Mouse (Mus musculus): ENCODE measurements around the gene Atad5. TPM values are rescaled to one million over a fixed set of nuclear protein-coding genes. Genes with fewer than 3 reads are reported as not detected.
A peak's percentile ranks its signal among the peaks of the same experiment; 100 is the strongest.

Gene Atad5
- polyA plus RNA-seq, 3 experiments from 2014 or later, result 2.6 to 8.1 (median 3.1) TPM

DNA sequence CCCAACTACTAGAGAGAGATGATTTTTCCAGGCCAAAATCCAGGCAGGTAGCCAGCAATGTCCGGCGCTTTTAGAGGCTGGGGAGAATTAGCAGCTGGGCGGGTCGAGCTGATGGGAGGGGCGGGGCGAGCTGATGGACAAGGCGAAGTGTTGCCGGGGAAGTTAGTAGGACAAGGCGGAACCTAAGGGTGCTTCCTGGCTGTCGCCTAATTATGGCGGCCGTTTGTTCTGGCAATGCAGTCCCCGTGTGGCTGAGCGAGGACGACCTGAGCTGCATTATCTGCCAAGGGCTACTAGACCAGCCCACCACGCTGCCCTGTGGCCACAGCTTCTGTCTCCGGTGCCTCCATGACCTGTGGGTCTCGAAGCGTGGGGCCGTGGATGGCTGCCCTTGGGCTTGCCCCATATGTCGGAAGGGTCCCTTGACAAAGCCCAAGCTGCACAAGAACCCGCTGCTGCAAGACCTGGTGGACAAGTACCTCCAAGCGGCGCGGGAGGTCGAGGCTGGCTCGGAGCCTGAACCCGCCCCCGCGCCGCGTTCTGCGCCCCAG lies 94.6 kb downstream of the Atad5 start, which contains the start of gene Rnf135:
Gene Rnf135 (plus strand): TSS at position 147 of the 551 bp plus-strand sequence.
- peak; percentile 90 for ATAC-seq

GRCm38 (mm10) chr11:80184531-80185071 lies 95.4 kb downstream of the Atad5 start:
- ATAC-seq, result no peak

Other genes starting within 250 kb of the Atad5 start
- 10 to 100 TPM; 38.7 to 52.0 (median 40.7) TPM for gene Utp6, start 127.0 kb upstream of the Atad5 start, polyA plus RNA-seq (2017; shearing (Covaris generic))
- 10 to 100 TPM; 34.6 to 40.3 (median 37.6) TPM for gene Suz12, start 96.3 kb upstream of the Atad5 start, polyA plus RNA-seq (2017; shearing (Covaris generic))
- gene Crlf3, start 8.4 kb upstream of the Atad5 start, polyA plus RNA-seq (2017; shearing (Covaris generic)), result 100 to 1,000 TPM in 2 of 3 experiments, 10 to 100 TPM in 1; 98.6 to 123 (median 113) TPM
- 10 to 100 TPM; 18.9 to 34.9 (median 32.5) TPM for gene Tefm, start 52.8 kb downstream of the Atad5 start, polyA plus RNA-seq (2017; shearing (Covaris generic))
- under 1 TPM in 1 of 3 experiments, not detected in 2; 0.47 TPM for gene Adap2, start 64.7 kb downstream of the Atad5 start, polyA plus RNA-seq (2017; shearing (Covaris generic))
- 10 to 100 TPM; 10.2 to 12.1 (median 11.1) TPM for gene Rnf135, start 94.5 kb downstream of the Atad5 start, polyA plus RNA-seq (2017; shearing (Covaris generic))
- gene Rhot1, start 119.6 kb downstream of the Atad5 start, polyA plus RNA-seq (2017; shearing (Covaris generic)), result 10 to 100 TPM; 20.6 to 30.8 (median 29.8) TPM
- gene Rhbdl3, start 211.5 kb downstream of the Atad5 start, polyA plus RNA-seq (2017; shearing (Covaris generic)), result under 1 TPM; 0.40 to 0.78 (median 0.44) TPM